Mouse (Mus musculus) skeletal muscle tissue, adult 2 months (tissue): ENCODE measurements at regions not wholly inside any gene's neighbourhood (a gene's known extent, or its start where the extent isn't known, plus 50 kb on each side); places are given as distances from the start of the nearest gene placed in this dataset.

Experiments
- DNase-seq: peaks from one replicate; pipeline ENCODE4 v3.0.0-alpha.2; 2012; ENCODE audit warnings: low read depth, low spot score

DNA sequence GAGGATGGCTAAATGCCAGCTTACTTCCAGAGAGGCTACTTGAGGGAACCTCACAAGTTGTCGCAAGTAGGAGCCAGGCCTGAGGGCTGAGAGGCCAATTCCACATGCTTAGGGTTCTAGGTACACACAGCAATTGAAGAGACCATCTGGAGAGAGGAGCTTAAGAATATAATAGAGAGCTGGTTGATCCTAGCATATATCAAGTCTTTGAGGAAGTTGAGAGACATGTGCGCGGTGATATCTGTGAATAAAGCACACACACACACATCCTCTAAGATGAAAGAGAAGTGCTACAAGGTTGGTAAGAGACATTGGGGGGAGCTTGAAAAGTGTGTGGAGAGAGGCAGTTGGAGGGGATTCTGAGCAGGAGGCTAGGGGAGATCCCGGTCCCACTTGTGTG lies 189.5 kb downstream of the Zfp462 start:
- no peak for DNase-seq

GRCm38 (mm10) chr4:55134791-55135190 lies 189.9 kb downstream of the Zfp462 start:
- DNase-seq, result no peak

- DNase-seq, result no peak
Measured at GRCm38 (mm10) chr4:55136283-55136682, 191.4 kb downstream of the Zfp462 start.

DNA sequence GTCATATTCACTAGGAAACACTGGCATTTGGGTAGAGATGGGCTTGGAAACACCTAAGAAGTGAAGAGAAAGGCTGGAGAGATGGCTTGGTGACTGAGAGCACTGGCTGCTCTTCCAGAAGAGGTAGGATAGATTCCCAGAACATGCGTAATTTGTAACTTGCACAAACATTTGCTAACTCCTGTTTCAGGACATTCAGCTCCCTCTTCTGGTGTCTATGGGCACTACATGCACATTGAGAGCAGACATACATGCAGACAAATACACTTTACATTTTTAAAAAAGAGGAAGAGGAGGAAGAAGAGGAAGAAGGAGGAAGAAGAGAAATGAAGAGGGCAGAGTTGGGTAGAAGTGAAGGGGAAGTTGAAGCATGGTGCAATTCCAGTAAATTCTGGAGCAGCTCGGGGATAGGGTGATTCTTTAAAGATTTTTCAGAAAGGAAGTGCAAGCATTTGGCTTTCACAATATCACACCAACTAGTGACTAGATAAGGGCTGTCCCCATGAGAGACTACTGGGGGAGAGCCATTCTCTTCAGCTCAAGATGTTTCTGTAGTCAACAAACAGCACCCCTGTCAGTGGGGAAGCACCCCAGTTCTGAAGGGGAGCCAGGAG lies 193.0 kb downstream of the Zfp462 start:
- no peak for DNase-seq

DNA sequence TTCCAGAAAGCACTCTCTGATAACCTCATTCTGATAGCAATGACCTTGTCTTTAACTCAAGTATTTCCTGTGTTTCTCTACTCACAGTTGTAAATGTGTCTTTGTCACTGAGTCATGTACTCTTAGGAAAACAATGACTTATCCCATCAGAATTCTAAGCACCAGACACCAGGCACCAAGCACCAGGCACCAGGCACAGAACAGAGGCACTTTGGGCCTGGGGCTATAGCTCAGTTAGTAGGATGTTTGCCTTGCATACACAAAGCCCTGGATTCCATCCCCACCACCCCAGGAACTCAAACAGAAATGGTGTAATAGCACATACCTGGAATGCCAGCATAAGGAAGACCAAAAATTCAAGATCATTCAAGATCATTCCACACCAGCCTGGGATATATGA lies 196.5 kb downstream of the Zfp462 start:
- no peak for DNase-seq

- DNase-seq, result no peak
Measured at GRCm38 (mm10) chr4:55141923-55142732, 197.3 kb downstream of the Zfp462 start.

DNA sequence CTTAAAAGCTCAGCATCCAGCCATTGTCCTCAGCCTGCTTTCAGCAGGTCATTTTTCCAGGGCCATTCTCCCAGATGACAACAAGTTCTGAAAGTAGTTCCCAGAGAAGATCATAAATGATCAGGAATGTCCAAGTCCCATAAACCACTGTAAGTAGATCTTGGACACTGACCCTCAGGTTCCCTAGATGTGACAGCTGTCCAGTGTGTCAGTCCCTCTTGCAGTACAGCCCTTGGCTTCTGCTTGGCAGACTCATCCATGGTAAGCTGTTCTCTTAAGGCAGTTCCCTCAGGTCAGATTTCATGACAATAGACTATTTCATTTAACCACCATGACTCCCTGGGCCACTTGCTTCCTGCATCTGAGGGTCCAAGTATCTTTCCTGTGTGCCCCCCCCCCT lies 198.6 kb downstream of the Zfp462 start:
- DNase-seq, result no peak

GRCm38 (mm10) chr4:55144995-55145394 lies 200.1 kb downstream of the Zfp462 start:
- DNase-seq, result no peak

GRCm38 (mm10) chr4:55145968-55146367 lies 201.1 kb downstream of the Zfp462 start:
- DNase-seq, result no peak

- no peak for DNase-seq
Measured at GRCm38 (mm10) chr4:55148380-55148779, 201.5 kb upstream of the Rad23b start.

GRCm38 (mm10) chr4:55154556-55154955 lies 195.3 kb upstream of the Rad23b start:
- DNase-seq, result no peak

DNA sequence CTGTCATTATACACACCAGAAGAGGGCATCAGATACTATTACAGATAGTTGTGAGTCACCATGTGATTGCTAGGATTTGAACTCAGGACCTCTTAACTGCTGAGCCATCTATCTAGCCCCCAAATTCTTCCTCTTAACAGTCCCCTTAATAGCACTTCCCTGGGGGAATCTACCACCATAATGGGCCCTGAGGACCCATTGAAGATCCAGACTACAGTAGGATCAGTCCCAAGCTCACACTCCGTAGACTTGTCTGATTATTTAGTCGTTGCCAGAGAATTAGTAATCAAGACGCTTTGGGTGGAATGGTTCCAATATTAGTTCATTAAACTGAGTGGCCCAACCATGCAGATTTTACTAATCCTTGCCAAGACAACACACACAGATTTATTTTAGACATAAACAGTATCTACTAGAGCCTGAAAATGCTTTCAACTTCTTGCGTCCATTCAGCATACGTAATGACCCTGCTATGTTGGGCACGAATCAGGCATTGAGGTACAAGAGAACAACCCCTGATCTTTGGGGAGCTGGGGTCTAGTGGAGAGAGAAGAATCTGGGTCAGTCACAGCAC lies 191.6 kb upstream of the Rad23b start:
- no peak for DNase-seq

GRCm38 (mm10) chr4:55166266-55166665 lies 183.6 kb upstream of the Rad23b start:
- DNase-seq, result no peak

- no peak for DNase-seq
Measured at GRCm38 (mm10) chr4:55169063-55169462, 180.8 kb upstream of the Rad23b start.

DNA sequence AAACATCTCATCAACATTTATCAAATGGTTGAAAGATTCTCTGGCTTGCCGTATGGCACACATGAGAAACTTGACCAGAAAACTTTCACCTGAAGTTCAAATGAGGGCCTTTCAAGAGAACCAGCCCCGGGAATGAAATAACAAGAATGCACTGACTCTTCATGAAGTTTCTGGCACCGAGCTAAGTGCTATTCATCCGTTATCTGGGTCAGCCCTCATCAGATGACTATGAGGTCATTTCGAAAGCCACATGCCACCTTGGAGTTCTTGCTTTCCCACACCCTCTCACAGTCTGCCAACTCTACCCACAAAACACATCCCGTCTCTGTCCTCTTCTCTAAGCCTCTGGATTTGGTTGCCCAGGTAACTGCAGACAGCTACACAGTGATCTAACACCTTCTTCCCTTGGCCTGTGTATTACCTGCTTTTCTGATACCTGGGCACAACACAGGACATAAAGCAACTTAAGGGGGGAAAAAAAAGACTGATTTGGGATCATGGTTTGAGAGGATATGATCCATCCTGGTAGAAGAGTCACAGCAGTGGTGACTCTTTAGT lies 177.4 kb upstream of the Rad23b start:
- DNase-seq, result peak; percentile 80

DNA sequence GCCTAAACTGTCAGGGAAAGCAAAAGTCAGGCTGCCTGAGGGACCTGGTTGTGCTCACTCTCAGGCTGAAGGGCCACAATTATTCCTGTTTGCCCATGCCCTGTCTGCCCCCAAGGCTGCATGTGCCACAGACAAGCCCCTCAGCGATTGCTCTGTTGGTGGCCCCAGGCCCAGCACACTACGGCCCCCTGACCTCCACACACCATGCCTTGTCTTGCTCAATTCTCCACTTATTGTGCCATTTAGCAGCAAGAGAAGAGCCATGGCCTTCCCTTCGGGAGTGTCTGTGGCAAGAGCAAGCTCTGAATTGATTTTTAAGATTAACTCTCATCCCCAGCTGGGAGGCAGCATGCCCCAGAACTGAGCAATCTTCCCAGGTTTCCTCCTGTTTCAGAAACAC lies 173.8 kb upstream of the Rad23b start:
- no peak for DNase-seq

DNA sequence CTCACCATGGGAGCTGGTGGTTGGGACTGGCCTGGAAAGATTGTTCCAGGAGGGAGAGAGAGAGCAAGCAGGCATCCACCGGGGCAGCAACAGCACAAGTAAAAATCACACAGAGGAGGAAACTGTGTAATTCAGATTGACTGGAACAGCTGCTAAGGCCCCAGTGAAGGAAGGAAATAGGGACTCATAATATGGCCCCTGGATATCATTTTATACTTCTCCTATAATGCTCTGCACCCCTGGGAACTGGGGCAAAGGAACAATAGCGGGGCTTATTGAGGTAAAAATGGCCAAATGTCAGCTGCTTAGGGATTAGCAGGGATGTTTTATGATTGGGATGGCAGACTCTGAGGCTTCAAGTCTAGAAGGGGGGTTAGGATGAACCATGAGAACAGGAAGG lies 170.4 kb upstream of the Rad23b start:
- DNase-seq, result no peak

GRCm38 (mm10) chr4:55183519-55183918 lies 166.3 kb upstream of the Rad23b start:
- no peak for DNase-seq

- DNase-seq, result peak; percentile 23
Measured at GRCm38 (mm10) chr4:55188716-55189115, 161.1 kb upstream of the Rad23b start.

DNA sequence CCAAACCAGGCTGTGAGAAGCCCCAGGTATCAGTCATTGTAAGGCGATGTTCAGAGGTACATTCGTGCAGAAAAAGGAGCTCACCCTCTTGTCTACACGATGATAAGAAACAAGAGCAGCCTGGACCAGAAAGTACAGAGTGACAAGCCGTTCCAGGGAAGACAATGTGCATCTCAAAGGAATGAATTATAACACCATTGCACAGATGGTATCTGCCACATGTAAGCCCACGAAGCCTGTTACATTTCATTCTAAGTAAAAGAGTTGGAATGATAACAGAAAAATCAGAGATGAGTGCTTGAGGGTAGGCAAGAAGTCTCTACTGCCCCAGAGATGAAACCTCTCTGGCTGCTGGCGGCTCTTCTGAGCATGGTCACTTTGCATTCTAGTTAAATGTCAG lies 159.3 kb upstream of the Rad23b start:
- no peak for DNase-seq

GRCm38 (mm10) chr4:55194061-55194460 lies 155.8 kb upstream of the Rad23b start:
- DNase-seq, result no peak

DNA sequence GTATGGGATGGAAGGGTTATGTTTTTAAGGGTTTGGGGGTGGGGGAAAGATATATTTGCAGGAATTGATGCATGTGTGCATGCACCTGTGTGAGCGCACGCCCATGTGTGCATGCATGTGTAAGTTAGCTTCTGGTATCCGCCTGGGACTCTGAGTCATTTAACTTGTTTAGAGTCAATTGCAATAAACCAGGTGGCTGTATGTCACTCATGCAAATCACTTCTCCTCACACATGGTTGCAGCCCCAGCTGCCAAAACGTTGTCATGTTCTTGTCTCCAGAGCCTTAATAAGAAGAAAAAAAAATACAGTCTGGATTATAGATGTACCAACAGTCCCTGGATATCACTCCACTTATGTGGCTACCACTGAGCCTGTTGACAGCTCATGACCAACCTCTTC lies 155.3 kb upstream of the Rad23b start:
- no peak for DNase-seq
